Mouse (Mus musculus) embryonic fibroblast, embryonic 13.5 days (primary cell): ENCODE data around the gene Rufy3. TPM values are rescaled to one million over a fixed set of nuclear protein-coding genes. Genes with fewer than 3 reads are reported as not detected.
A peak's percentile ranks its signal among the peaks of the same experiment; 100 is the strongest.
"Not testable (repeated sequence)": the region's sequence is repeated elsewhere in the genome, so short reads cannot be mapped to it uniquely, and the experiment has no call there.

Source experiments
- H3K27ac ChIP-seq: 2 replicates; pipeline ENCODE4 v1.5.1; 2012; ENCODE audit warnings: low read length, control low read depth, inconsistent platforms; ENCODE audit not compliant: insufficient read depth
- H3K4me1 ChIP-seq: 2 replicates; pipeline ENCODE4 v1.6.1; 2011; ENCODE audit warnings: low read length; ENCODE audit not compliant: control insufficient read depth, insufficient read depth
- H3K4me3 ChIP-seq: 2 replicates; pipeline ENCODE4 v1.5.1; 2011; ENCODE audit warnings: mild to moderate bottlenecking, control low read depth, low read length; ENCODE audit not compliant: insufficient read depth
- CTCF ChIP-seq: IDR thresholded peaks from 2 replicates; pipeline ENCODE4 v1.5.1; 2011; ENCODE audit warnings: mild to moderate bottlenecking, control low read depth, low read length, moderate library complexity, borderline replicate concordance; ENCODE audit not compliant: insufficient read depth
- POLR2A ChIP-seq: IDR thresholded peaks from 2 replicates; pipeline ENCODE4 v1.6.1; 2011; ENCODE audit warnings: low read depth, mild to moderate bottlenecking, control low read depth, low read length, moderate library complexity
- polyA plus RNA-seq: library from polyadenylated mRNA; stranded (reverse); fragments of >200 nt; gene quantifications from 2 replicates; pipeline ENCODE4 v1.2.4, GENCODE M21; 2011; ENCODE audit warnings: low read depth; ENCODE audit not compliant: missing spikeins, insufficient read length

The Rufy3 gene
- 9.4 and 11.3 TPM in 2 replicates for polyA plus RNA-seq

- Histone ChIP-seq H3K4me3 (peak within 1 kb of the TSS; percentile 79), H3K4me1 (no peaks in the 10 kb centered on the region; the same call in 1 of the 2 replicates), H3K27ac (peak within 1 kb of the TSS; percentile 72)
- TF ChIP-seq CTCF = no peak
- TF ChIP-seq POLR2A = peak; percentile 73
Observed at GRCm38 (mm10) chr5:88564501-88565147, at the start of gene Rufy3. Gene Rufy3, plus strand, starts transcription at chr5:88565040.

DNA sequence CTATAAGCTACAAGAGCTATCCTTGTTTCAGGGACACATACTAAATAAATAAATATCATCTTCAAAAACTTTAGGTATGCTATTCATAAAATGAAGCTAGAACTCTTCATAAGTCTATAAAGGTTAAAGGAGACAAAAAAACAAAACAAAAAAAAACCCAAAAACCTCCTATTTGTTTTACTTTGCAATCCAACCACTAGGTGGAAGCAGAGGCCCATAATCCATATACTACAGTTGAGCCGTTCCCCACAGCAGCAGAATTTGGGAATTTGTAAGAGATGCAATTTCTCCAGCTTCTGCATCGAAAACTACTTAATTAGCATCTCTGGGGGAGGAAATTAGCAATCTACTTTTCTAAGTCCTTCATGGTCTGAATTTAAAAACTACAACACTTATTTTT, 45.6 kb upstream of the Rufy3 start:
- no peak overlapping the region for H3K4me3 ChIP-seq
- no peaks in the 10 kb centered on the region for H3K4me1 ChIP-seq
- H3K27ac ChIP-seq = no peak overlapping the region
- no peak for TF ChIP-seq POLR2A
- TF ChIP-seq CTCF = no peak

DNA sequence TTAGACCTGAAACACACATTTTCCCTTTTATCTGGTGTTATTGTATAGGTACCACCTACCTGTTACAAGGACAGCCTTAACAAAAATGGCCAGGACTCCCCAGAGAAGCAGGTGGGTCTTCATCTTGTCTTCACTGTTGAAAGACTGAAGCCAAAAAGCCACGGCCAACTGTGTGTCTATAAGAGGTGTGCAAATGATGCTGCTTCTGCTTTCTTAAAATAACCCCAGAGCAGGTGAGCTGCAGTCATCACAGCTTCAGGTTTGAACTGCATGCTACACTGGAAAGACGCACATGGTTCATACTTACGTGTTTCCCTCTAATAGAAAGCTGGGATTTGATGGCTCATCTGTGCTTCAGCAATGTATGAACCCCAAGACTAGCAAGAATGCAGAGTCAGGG, 37.2 kb upstream of the Rufy3 start, which contains the start of gene Jchain:
TSS of gene Jchain (minus strand) at position 235 of the 400 bp plus-strand sequence.
- TF ChIP-seq CTCF (no peak), POLR2A (no peak)

GRCm38 (mm10) chr5:88530908-88531307, 33.9 kb upstream of the Rufy3 start:
- TF ChIP-seq CTCF = no peak
- no peak for TF ChIP-seq POLR2A
- Histone ChIP-seq H3K27ac (no peak overlapping the region), H3K4me3 (no peak overlapping the region), H3K4me1 (no peaks in the 10 kb centered on the region)

More for the DNA sequence above, 37.2 kb upstream of the Rufy3 start, which contains the start of gene Jchain:
- Histone ChIP-seq H3K4me1 (no peaks in the 10 kb centered on the region), H3K4me3 (no peak within 1 kb of the TSS), H3K27ac (no peak within 1 kb of the TSS)

- H3K4me3 ChIP-seq = no peak overlapping the region
- no peak overlapping the region for H3K27ac ChIP-seq
- TF ChIP-seq POLR2A (no peak), CTCF (no peak)
- no peaks in the 10 kb centered on the region for H3K4me1 ChIP-seq
Observed at GRCm38 (mm10) chr5:88534697-88535096, 30.1 kb upstream of the Rufy3 start.

DNA sequence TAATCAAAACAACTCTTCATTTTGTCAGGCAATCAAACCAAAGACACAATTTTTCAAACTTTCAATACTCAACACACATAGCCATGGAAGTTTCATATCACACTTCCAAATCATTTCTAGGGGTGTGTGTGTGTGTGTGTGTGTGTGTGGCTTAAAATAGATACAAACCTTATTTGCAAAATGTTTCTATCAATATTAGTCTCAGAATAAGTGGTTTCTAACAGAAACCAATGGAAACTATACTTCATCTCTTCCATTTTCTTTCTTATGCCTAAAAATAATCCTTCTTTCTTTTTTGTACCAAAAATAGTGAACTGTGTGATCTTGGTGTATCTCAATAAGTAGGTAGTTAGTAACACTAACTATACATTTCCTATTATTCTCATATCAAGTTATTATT, 24.0 kb upstream of the Rufy3 start:
- H3K4me3 ChIP-seq = no peak overlapping the region
- TF ChIP-seq CTCF = no peak
- no peak for TF ChIP-seq POLR2A
- no peak overlapping the region for H3K27ac ChIP-seq
- no peaks in the 10 kb centered on the region for H3K4me1 ChIP-seq

DNA sequence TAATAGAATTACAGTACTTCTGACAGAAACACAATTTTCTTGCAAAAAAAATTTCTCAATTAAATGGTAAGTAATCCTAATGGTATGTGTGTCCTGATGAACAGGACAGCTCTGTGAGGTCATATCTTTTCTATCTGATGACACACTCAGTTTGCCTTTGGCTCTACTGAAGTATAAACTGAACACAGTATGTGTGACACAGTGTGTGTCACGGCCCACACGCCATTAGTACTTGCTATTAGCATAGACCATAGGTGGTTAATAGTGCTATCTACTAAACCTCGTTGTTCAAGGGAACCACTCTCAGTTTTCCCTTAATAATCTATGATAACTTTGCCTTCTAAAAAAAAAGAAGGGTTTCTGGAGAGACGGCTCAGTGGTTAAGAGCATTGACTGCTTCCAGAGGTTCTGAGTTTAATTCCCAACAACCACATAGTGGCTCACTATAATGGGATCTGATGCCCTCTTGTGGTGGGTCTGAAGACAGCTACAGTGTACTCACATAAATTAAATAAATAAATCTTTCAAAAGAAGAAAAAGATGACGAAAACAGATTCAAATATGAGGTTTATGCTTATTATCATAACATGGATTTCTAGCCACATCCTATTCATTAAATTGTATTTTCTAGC, 22.1 kb upstream of the Rufy3 start:
- Histone ChIP-seq H3K27ac (no peak overlapping the region), H3K4me1 (no peaks in the 10 kb centered on the region), H3K4me3 (no peak overlapping the region)
- TF ChIP-seq POLR2A = no peak
- TF ChIP-seq CTCF = no peak

GRCm38 (mm10) chr5:88544411-88544810, 20.4 kb upstream of the Rufy3 start:
- H3K4me3 ChIP-seq, H3K4me1 ChIP-seq, H3K27ac ChIP-seq: not testable (repeated sequence)

GRCm38 (mm10) chr5:88545536-88545935, 19.3 kb upstream of the Rufy3 start:
- TF ChIP-seq POLR2A (no peak), CTCF (no peak)
- Histone ChIP-seq H3K27ac (no peak overlapping the region), H3K4me1 (no peaks in the 10 kb centered on the region), H3K4me3 (no peak overlapping the region)

- TF ChIP-seq CTCF (no peak), POLR2A (peak; percentile 36; the same call in 1 of the 2 replicates)
- peak overlapping the region; percentile 87 for H3K27ac ChIP-seq
- H3K4me3 ChIP-seq = peak overlapping the region; percentile 51
- no peaks in the 10 kb centered on the region for H3K4me1 ChIP-seq
Observed at GRCm38 (mm10) chr5:88553271-88554085, 11.4 kb upstream of the Rufy3 start.
